Mouse (Mus musculus): ENCODE data around the gene Vip. TPM values are rescaled to one million over a fixed set of nuclear protein-coding genes. Genes with fewer than 3 reads are reported as not detected.

The Vip gene
- polyA plus RNA-seq (2014; fragmentation: Illumina TruSeq; extraction: RNeasy Lipid Tissue Mini Kit (QIAGEN cat#74804); ENCODE audit: low read depth, low replicate concordance): not detected

GRCm38 (mm10) chr10:5639112-5639511 lies at the start of gene Vip:
TSS of gene Vip (plus strand) at chr10:5639218.

GRCm38 (mm10) chr10:5593464-5593863 lies 45.6 kb upstream of the Vip start, which contains the start of gene Myct1:
TSS of gene Myct1 (plus strand) at chr10:5593775.

Other genes with a start within 250 kb of the Vip start
- gene Syne1, start 87.7 kb upstream of the Vip start, polyA plus RNA-seq (2014; fragmentation: Illumina TruSeq; extraction: RNeasy Lipid Tissue Mini Kit (QIAGEN cat#74804); ENCODE audit: low read depth, low replicate concordance): 59.3 TPM
- gene Myct1, start 45.4 kb upstream of the Vip start, polyA plus RNA-seq (2014; fragmentation: Illumina TruSeq; extraction: RNeasy Lipid Tissue Mini Kit (QIAGEN cat#74804); ENCODE audit: low read depth, low replicate concordance): 16.1 TPM
- gene Fbxo5, start 166.4 kb downstream of the Vip start, polyA plus RNA-seq (2014; fragmentation: Illumina TruSeq; extraction: RNeasy Lipid Tissue Mini Kit (QIAGEN cat#74804); ENCODE audit: low read depth, low replicate concordance): not detected
- gene Mtrf1l, start 184.7 kb downstream of the Vip start, polyA plus RNA-seq (2014; fragmentation: Illumina TruSeq; extraction: RNeasy Lipid Tissue Mini Kit (QIAGEN cat#74804); ENCODE audit: low read depth, low replicate concordance): 18.9 TPM

Measured in heart, adult 10 weeks (tissue).